Mouse (Mus musculus) heart, postnatal 0 days (tissue): ENCODE measurements around the gene Ccnl2.

ENCODE experiments used
- CTCF ChIP-seq: IDR thresholded peaks from 2 replicates; pipeline ENCODE4 v1.5.1; 2016; ENCODE audit warnings: antibody characterized with exemption, control low read depth, low read depth
- EP300 ChIP-seq: IDR thresholded peaks from 2 replicates; pipeline ENCODE4 v1.6.1; 2016; ENCODE audit warnings: antibody characterized with exemption, low read depth

GRCm38 (mm10) chr4:155776704-155777335, 35.5 kb upstream of the Ccnl2 start:
- TF ChIP-seq EP300 (no peak), CTCF (no peak)
